Mouse (Mus musculus) gastrocnemius, adult 2 months (tissue): ENCODE data around the gene Gm20388. TPM values are rescaled to one million over a fixed set of nuclear protein-coding genes. Genes with fewer than 3 reads are reported as not detected.
A peak's percentile ranks its signal among the peaks of the same experiment; 100 is the strongest.

Experiments used
- DNase-seq: peaks from one replicate; pipeline ENCODE4 v3.0.0; 2022
- H3K27ac ChIP-seq: fragments of 200-600 bp; 2 replicates; pipeline ENCODE4 v1.8.1; 2022; ENCODE audit warnings: mild to moderate bottlenecking
- H3K4me3 ChIP-seq: fragments of 200-600 bp; 2 replicates; pipeline ENCODE4 v1.8.1; 2022; ENCODE audit warnings: mild to moderate bottlenecking, moderate library complexity
- CTCF ChIP-seq: fragments of 200-600 bp; IDR thresholded peaks from 2 replicates; pipeline ENCODE4 v1.8.1; 2022; ENCODE audit warnings: antibody characterized with exemption, mild to moderate bottlenecking, moderate library complexity
- intact Hi-C: fragments of 180-260 bp; cut with DNase I; formaldehyde crosslinking; loops from one replicate; pipeline ENCODE4 v1.15.1; 2025
- total RNA-seq, 2 experiments: library from RNA; stranded (reverse); gene quantifications; 2 replicates each; pipeline ENCODE4 v1.2.3; 2021

The Gm20388 gene
- total RNA-seq, 2 experiments from 2014 or later, result 6.1 to 15.0 TPM

- Histone ChIP-seq H3K27ac (no peak overlapping the region), H3K4me3 (no peak overlapping the region)
- DNase-seq, result no peak
- intact Hi-C loops, result no loop called here
- TF ChIP-seq CTCF, result no peak
These were observed 1614.6 kb downstream of the Gm20388 start for GRCm38 (mm10) chr8:121525111-121525818.

DNA sequence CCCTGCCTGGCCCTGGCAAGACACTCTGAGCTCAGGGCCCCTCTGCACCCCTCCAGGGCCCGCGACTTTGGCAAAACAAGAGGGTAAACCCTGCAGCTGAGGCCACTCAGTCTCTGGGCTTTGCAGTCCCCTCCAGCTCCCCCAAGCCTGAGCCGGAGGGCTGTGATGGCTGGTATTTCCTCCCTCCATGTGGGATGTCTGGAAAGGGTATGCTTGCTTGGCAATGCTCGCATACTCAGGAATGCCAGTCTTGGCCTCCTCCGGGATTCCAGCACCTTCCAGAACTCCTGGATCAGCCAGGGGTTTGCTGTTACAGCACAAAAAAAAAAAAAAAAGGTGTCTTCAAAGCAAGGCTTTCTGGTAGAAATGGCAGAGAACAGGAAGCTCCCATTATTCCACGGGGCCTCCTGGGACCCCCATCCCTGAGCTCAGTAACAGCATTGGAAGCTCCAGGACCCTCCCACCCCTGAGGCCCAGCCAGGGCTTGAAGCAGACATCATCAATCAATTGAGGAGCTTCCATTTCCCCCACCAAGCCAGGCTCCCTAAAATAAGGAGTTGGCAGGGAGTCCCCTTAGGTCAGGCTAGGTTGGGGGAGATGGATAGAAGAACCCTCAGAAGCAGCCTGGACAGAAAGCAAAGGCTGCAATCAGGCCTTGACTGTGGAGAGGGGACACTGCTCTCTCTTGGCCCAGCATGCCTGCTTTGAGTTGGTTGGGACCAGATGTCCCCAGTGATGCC, 1616.3 kb downstream of the Gm20388 start:
- intact Hi-C loops, result no loop called here
- TF ChIP-seq CTCF, result no peak

DNA sequence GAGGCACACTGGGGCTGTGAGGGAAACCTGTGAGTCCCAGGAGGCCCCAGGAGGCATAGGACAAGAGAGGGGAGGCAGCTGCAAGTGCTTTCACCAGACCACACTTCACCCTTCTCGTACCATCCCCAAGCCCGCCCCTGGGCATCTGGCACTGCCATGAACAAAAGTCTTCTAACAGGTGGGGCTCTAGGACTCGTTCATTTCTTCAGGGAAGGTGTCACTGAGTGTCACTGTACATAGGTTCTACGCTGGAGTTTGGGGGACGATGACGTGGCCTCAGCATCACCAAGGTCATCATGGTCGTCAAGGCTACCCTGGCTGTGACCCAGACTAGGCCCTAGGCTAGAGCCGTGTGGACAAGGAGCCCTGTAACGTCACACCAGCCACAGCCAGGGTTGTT, 1617.1 kb downstream of the Gm20388 start:
- intact Hi-C loops, result no loop called here
- no peak for DNase-seq
- TF ChIP-seq CTCF, result no peak
- no peak overlapping the region for H3K27ac ChIP-seq
- no peak overlapping the region for H3K4me3 ChIP-seq

More for the DNA sequence above, 1616.3 kb downstream of the Gm20388 start:
- Histone ChIP-seq H3K27ac (no peak overlapping the region), H3K4me3 (no peak overlapping the region)
- no peak for DNase-seq

DNA sequence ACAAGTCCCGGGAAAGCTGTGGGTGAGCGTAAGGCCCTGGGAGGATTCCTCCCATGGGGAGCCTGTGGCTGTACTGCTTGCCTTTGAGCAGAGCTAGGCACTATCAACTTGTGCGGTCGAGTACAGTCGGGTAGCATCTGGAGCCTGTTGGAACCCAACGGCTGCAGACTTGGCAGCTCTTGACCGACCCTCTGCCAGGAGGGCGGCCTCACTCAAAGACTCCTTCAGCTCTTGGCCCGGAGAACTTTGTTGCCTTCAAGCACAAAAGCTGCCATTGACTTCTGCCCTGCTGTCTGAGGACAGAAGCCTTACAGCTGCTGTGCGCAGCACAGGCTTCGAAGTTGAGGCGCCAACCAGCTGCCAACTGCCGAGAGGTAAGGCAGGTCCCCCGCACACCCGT, 1618.1 kb downstream of the Gm20388 start:
- no peak overlapping the region for H3K27ac ChIP-seq
- H3K4me3 ChIP-seq, result no peak overlapping the region
- intact Hi-C loops, result no loop called here
- no peak for TF ChIP-seq CTCF
- DNase-seq, result no peak

GRCm38 (mm10) chr8:121530639-121531038, 1620.0 kb downstream of the Gm20388 start:
- no peak for DNase-seq
- H3K27ac ChIP-seq, result no peak overlapping the region
- TF ChIP-seq CTCF, result no peak
- no peak overlapping the region for H3K4me3 ChIP-seq
- intact Hi-C loops, result no loop called here

DNA sequence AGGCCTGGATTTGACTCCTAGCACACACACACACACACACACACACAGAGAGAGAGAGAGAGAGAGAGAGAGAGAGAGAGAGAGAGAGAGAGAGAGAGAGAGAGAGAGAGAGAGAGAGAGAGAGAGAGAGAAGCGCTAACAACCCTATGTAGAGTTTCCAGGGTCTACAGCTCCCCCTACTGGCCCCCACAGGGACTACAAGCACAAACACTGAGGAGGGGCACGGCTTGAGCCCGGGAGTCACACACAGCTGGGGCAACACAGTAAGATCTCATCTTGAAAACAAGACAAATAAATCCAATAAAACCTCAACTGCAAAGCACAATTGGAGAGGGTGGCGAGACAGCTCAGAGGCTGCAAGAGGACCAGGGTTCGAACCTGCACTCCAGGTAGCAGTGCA, 1621.7 kb downstream of the Gm20388 start:
- no peak for DNase-seq
- intact Hi-C loops, result no loop called here
- Histone ChIP-seq H3K4me3 (no peak overlapping the region), H3K27ac (no peak overlapping the region)
- TF ChIP-seq CTCF, result peak; percentile 61

DNA sequence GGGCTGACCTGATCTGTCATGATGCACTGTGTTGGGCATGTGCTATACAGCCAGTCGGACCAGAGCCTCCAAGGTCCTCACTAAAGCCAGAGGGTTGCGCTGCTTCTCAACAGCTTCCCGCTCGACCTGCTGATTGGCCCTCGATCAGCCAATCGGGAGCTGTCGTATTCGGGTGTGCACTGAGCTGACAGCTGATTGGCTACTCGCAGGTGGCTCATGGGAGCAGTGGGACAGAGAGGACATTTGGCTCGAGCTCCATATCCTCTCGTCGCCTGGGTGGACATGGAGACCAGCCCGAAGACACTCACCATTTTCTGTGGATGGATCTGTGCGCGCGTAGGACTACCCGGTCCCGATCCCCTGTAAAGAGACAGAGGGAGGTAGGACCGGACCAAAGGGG, 1631.2 kb downstream of the Gm20388 start:
- no peak overlapping the region for H3K4me3 ChIP-seq
- TF ChIP-seq CTCF, result no peak
- no peak for DNase-seq
- intact Hi-C loops, result no loop called here
- no peak overlapping the region for H3K27ac ChIP-seq

DNA sequence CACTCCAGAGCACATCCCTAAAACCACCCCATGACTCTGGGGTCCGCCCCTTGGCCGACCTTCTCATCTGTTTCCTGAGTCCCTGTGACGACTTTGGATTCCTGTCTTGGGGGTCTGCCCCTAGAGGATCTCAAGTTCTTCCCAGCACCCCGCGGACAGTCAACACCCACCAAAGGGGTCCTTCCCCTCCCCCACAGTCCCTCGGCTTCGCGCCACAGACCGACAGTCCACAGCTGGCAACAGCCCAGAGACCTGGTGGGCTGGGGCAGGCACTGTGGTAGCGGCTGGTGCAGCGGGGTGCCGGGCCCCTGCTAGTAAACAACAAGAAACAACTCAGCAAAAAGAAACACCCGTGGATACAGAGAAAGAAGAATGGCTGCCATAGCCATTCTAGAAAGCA, 1632.3 kb downstream of the Gm20388 start:
- DNase-seq, result peak; percentile 17
- no peak overlapping the region for H3K4me3 ChIP-seq
- intact Hi-C loops, result no loop called here
- no peak overlapping the region for H3K27ac ChIP-seq
- no peak for TF ChIP-seq CTCF

DNA sequence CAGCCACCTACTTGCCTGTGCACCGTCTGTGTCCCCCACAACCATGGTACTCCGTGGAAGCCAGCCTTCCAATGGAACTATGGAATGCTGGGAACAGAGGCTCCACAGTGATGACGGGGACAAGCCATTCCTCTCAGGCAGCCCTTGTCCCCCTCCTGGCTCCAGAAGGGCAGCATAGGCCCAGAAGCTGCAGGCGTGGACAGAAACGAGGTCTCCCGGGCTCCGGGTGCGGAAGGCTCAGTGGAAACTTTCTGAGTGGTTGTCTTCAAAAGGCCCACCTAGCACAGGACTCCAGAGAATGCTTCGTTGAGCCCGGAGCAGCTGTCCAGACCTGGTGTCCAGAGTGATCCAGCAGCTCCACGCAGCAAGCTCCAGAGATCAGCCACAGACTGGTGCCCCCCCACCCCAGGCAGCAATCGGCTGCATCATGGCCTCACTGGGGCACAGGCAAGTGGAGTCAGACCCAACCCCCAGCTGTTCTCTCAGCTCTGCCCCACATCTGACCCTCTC, 1633.7 kb downstream of the Gm20388 start, which contains the start of gene 1700018B08Rik:
1700018B08Rik (minus strand) TSS at position 45 of the 510 bp plus-strand sequence.
- Histone ChIP-seq H3K27ac (no peak within 1 kb of the TSS), H3K4me3 (no peak within 1 kb of the TSS)
- no peak for TF ChIP-seq CTCF
- intact Hi-C loops, result no loop called here
- peak; percentile 9 for DNase-seq

DNA sequence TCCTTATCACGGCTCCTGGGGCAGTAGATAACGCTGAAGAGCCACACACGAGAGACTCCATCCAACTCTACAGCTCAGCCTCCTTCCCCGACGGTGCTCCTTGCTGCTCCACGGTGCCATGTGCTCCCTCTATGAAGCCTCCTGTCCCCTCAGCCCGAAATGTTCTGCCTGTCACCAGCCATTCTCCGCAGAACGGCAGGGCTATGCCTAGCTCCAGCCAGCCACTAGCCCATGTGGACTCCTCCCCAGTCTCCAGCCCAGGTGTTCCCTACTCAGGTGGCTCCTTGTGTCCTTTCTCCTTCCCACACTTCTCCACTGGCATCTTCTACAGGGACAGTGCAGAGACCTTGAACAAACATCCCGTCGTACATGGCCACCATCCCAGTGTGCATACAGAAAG, 1634.3 kb downstream of the Gm20388 start:
- peak; percentile 19 for DNase-seq
- no peak overlapping the region for H3K4me3 ChIP-seq
- intact Hi-C loops, result no loop called here
- H3K27ac ChIP-seq, result no peak overlapping the region
- no peak for TF ChIP-seq CTCF

DNA sequence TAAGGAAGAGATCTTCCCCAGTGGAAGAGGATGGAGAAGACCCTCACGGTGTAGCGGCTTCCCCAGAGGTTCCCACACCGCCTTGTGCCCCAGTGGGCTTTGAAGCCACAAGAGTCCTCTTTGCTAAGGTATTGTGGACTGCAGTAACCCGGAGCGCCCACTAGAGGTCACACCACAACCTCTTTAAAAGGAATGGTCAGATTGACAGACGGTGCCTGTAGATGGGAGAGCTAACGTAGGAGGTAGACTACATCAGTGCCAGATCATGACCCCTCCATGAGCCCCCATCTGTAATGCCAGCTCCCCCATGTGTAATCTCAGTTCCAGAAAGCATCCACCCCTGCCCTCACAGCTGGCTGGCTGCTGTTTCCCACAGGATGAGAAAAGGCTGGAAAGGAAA, 1636.5 kb downstream of the Gm20388 start:
- H3K4me3 ChIP-seq, result no peak overlapping the region
- H3K27ac ChIP-seq, result no peak overlapping the region
- intact Hi-C loops, result loop anchor here (2.0 kb wide), 2 partner anchors 44 to 138 kb away; partner anchors contain the start of gene Map1lc3b
- peak; percentile 78 for DNase-seq
- peak; percentile 97 for TF ChIP-seq CTCF

DNA sequence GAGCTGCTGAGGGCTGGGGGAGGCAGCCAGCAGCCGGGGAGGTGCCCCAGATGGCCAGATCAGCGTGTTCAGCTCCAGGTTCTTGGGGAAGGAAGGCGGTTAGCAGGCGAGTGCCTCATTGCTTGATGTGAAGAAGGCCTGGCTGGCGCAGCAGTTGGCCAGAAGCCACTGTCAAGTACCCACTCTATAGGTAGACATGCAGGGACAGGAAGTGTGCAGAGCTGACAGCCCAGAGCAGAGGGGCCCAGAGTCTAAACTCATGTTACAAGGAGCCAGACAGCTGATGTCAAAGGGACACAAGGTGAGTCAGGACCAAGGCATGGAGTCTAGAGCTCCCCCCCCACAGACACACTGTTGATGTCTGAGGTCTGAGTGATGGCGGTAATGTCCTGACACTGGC, 1639.4 kb downstream of the Gm20388 start:
- peak; percentile 15 for DNase-seq
- no peak overlapping the region for H3K4me3 ChIP-seq
- H3K27ac ChIP-seq, result peak overlapping the region; percentile 93
- intact Hi-C loops, result loop anchor here (2.0 kb wide), 1 partner anchor 31 kb away; no protein-coding TSS in a partner anchor
- no peak for TF ChIP-seq CTCF
